Mouse (Mus musculus): ENCODE measurements around the gene Pkig.

DNA sequence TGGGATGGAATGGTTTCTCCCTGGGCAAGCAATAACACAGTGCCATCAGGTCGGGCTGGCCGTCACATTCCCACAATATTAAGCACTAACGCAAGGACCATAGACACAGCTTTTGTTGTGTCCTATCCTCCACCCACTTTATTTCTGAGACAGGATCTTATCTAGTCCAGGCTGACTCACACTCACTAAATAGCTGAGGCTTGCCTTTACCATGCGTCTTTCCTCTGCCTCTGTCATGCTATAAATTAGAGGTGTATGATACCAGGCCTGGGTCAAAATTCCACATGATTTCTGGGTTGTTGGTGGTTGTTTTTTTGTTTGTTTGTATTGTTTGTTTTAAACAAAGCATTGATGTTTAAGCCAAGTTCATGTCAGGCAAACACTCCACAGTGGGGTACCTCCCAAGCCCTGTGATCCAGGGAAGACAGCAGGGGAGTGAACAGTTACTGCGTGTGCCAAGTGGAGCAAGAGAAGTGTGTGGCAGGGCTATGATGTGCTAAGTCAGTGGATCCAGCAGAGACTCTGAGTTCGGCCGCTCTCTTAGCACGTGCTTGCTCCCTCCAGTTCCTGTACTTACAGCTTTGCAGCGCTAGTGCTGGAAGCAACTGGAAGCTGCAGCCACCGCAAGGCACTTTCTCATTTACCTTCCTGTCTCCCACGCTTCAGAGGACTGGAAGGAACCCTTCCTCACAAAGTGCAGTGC is 41.0 kb downstream of the Pkig start:
- TF ChIP-seq POLR2A (IDR thresholded peaks at IDR 0.05; ENCODE audit: low read depth, low read length) (no peak), CTCF (IDR thresholded peaks at IDR 0.05; ENCODE audit: extremely low read depth, insufficient read depth, insufficient read length, insufficient replicate concordance) (no peak)
